Mouse (Mus musculus): ENCODE results near the gene Actrt2. TPM values are rescaled to one million over a fixed set of nuclear protein-coding genes. Genes with fewer than 3 reads are reported as not detected.
A peak's percentile ranks its signal among the peaks of the same experiment; 100 is the strongest.

The Actrt2 gene
- polyA plus RNA-seq, 1 experiment from 2014 or later = not detected

- peak overlapping the region; percentile 91 for H3K4me2 ChIP-seq (replicated peaks)
- WGBS = under 1% methylated on average over 78 of the region's 94 CpGs
- no peaks in the 10 kb centered on the region for H3K9me3 ChIP-seq
- H3K27me3 ChIP-seq = peaks cover 95% of the 10 kb centered on the region
- peaks cover 79% of the 10 kb centered on the region for H3K4me1 ChIP-seq
- no peaks in the 10 kb centered on the region for H3K36me3 ChIP-seq
- peak; percentile 57 for ATAC-seq (ENCODE audit: low FRiP score, low read depth)
- H3K9ac ChIP-seq (replicated peaks) = peak overlapping the region; percentile 78
- H3K4me3 ChIP-seq = peak overlapping the region; percentile 61
- H3K27ac ChIP-seq (replicated peaks) = peak overlapping the region; percentile 81
These were observed 32.2 kb downstream of the Actrt2 start for GRCm38 (mm10) chr4:154635241-154636052.

- peak overlapping the region; percentile 91 for H3K4me2 ChIP-seq (replicated peaks)
- H3K27me3 ChIP-seq = peaks cover 94% of the 10 kb centered on the region
- no peaks in the 10 kb centered on the region for H3K36me3 ChIP-seq
- no peak overlapping the region for H3K27ac ChIP-seq (replicated peaks)
- whole genome bisulfite sequencing = 7% methylated on average over 44 of the region's 44 CpGs
- H3K9ac ChIP-seq (replicated peaks) = peak overlapping the region; percentile 78
- H3K4me1 ChIP-seq = peaks cover 77% of the 10 kb centered on the region
- H3K9me3 ChIP-seq = no peaks in the 10 kb centered on the region
- peak overlapping the region; percentile 61 for H3K4me3 ChIP-seq
- no peak for ATAC-seq (ENCODE audit: low FRiP score, low read depth)
These were observed 33.0 kb downstream of the Actrt2 start for GRCm38 (mm10) chr4:154634470-154635240.

- WGBS = 36% methylated on average over 3 of the region's 3 CpGs
- Histone ChIP-seq H3K4me2 (replicated peaks) (peak overlapping the region; percentile 91), H3K36me3 (no peaks in the 10 kb centered on the region), H3K9ac (replicated peaks) (0 out of 2 replicates have a peak overlapping the region, but pooled peaks have one; percentile 15), H3K4me1 (peaks cover 80% of the 10 kb centered on the region), H3K4me3 (peak overlapping the region; percentile 61), H3K27me3 (peaks cover 94% of the 10 kb centered on the region), H3K27ac (replicated peaks) (no peak overlapping the region), H3K9me3 (no peaks in the 10 kb centered on the region)
- ATAC-seq (ENCODE audit: low FRiP score, low read depth) = no peak
These were observed 33.7 kb downstream of the Actrt2 start for GRCm38 (mm10) chr4:154634001-154634400.

- H3K9ac ChIP-seq (replicated peaks) = peak overlapping the region; percentile 28; the same call in 1 of the 2 replicates
- H3K27ac ChIP-seq (replicated peaks) = no peak overlapping the region
These were observed 34.6 kb downstream of the Actrt2 start for GRCm38 (mm10) chr4:154632800-154633764.

GRCm38 (mm10) chr4:154630763-154631162 lies 36.9 kb downstream of the Actrt2 start:
- Histone ChIP-seq H3K27me3 (peaks cover 91% of the 10 kb centered on the region), H3K9ac (replicated peaks) (no peak overlapping the region), H3K4me3 (no peak overlapping the region), H3K4me1 (peaks cover 88% of the 10 kb centered on the region), H3K9me3 (no peaks in the 10 kb centered on the region), H3K4me2 (replicated peaks) (no peak overlapping the region), H3K36me3 (no peaks in the 10 kb centered on the region), H3K27ac (replicated peaks) (no peak overlapping the region)
- no peak for ATAC-seq (ENCODE audit: low FRiP score, low read depth)
- 62% methylated on average over 3 of the region's 3 CpGs for WGBS

More at GRCm38 (mm10) chr4:154632800-154633764, 34.6 kb downstream of the Actrt2 start:
- Histone ChIP-seq H3K27me3 (peaks cover 94% of the 10 kb centered on the region), H3K9me3 (no peaks in the 10 kb centered on the region), H3K4me3 (peak overlapping the region; percentile 61), H3K36me3 (no peaks in the 10 kb centered on the region), H3K4me2 (replicated peaks) (peak overlapping the region; percentile 91), H3K4me1 (peaks cover 82% of the 10 kb centered on the region)
- no peak for ATAC-seq (ENCODE audit: low FRiP score, low read depth)
- 32% methylated on average over 14 of the region's 14 CpGs for WGBS

GRCm38 (mm10) chr4:154627419-154628142 lies 40.1 kb downstream of the Actrt2 start:
- H3K4me3 ChIP-seq = no peak overlapping the region
- ATAC-seq (ENCODE audit: low FRiP score, low read depth) = no peak
- no peak overlapping the region for H3K4me2 ChIP-seq (replicated peaks)
- H3K27me3 ChIP-seq = peaks cover 88% of the 10 kb centered on the region
- no peaks in the 10 kb centered on the region for H3K9me3 ChIP-seq
- no peak overlapping the region for H3K27ac ChIP-seq (replicated peaks)
- H3K9ac ChIP-seq (replicated peaks) = 0 out of 2 replicates have a peak overlapping the region, but pooled peaks have one; percentile 15
- peaks cover 69% of the 10 kb centered on the region for H3K4me1 ChIP-seq
- WGBS = 86% methylated on average over 5 of the region's 5 CpGs
- H3K36me3 ChIP-seq = no peaks in the 10 kb centered on the region

GRCm38 (mm10) chr4:154626282-154626681 lies 41.4 kb downstream of the Actrt2 start:
- H3K4me2 ChIP-seq (replicated peaks) = no peak overlapping the region
- H3K36me3 ChIP-seq = no peaks in the 10 kb centered on the region
- no peak overlapping the region for H3K4me3 ChIP-seq
- ATAC-seq (ENCODE audit: low FRiP score, low read depth) = no peak
- H3K27ac ChIP-seq (replicated peaks) = no peak overlapping the region
- H3K27me3 ChIP-seq = peaks cover 87% of the 10 kb centered on the region
- 97% methylated on average over 2 of the region's 2 CpGs for WGBS
- no peaks in the 10 kb centered on the region for H3K9me3 ChIP-seq
- H3K9ac ChIP-seq (replicated peaks) = no peak overlapping the region
- peaks cover 69% of the 10 kb centered on the region for H3K4me1 ChIP-seq

GRCm38 (mm10) chr4:154625710-154626109 lies 42.0 kb downstream of the Actrt2 start:
- no peak overlapping the region for H3K27ac ChIP-seq (replicated peaks)
- ATAC-seq (ENCODE audit: low FRiP score, low read depth) = no peak
- H3K4me1 ChIP-seq = peaks cover 67% of the 10 kb centered on the region
- WGBS = 61% methylated on average over 14 of the region's 14 CpGs
- H3K4me2 ChIP-seq (replicated peaks) = no peak overlapping the region
- H3K9ac ChIP-seq (replicated peaks) = no peak overlapping the region
- H3K4me3 ChIP-seq = no peak overlapping the region
- H3K36me3 ChIP-seq = no peaks in the 10 kb centered on the region
- no peaks in the 10 kb centered on the region for H3K9me3 ChIP-seq
- H3K27me3 ChIP-seq = peaks cover 87% of the 10 kb centered on the region

GRCm38 (mm10) chr4:154623241-154623640 lies 44.4 kb downstream of the Actrt2 start:
- peaks cover 84% of the 10 kb centered on the region for H3K27me3 ChIP-seq

GRCm38 (mm10) chr4:154622521-154622920 lies 45.1 kb downstream of the Actrt2 start:
- 94% methylated on average over 4 of the region's 4 CpGs for whole genome bisulfite sequencing
- no peak overlapping the region for H3K27ac ChIP-seq (replicated peaks)
- H3K9ac ChIP-seq (replicated peaks) = no peak overlapping the region
- H3K27me3 ChIP-seq = peaks cover 77% of the 10 kb centered on the region
- H3K36me3 ChIP-seq = no peaks in the 10 kb centered on the region
- H3K4me1 ChIP-seq = peaks cover 51% of the 10 kb centered on the region
- no peak overlapping the region for H3K4me3 ChIP-seq
- H3K9me3 ChIP-seq = no peaks in the 10 kb centered on the region
- H3K4me2 ChIP-seq (replicated peaks) = no peak overlapping the region
- no peak for ATAC-seq (ENCODE audit: low FRiP score, low read depth)

More at GRCm38 (mm10) chr4:154623241-154623640, 44.4 kb downstream of the Actrt2 start:
- H3K27ac ChIP-seq (replicated peaks) = no peak overlapping the region
- 87% methylated on average over 3 of the region's 3 CpGs for WGBS
- ATAC-seq (ENCODE audit: low FRiP score, low read depth) = no peak
- H3K4me1 ChIP-seq = peaks cover 52% of the 10 kb centered on the region
- H3K4me3 ChIP-seq = no peak overlapping the region
- H3K36me3 ChIP-seq = no peaks in the 10 kb centered on the region
- H3K4me2 ChIP-seq (replicated peaks) = no peak overlapping the region
- H3K9me3 ChIP-seq = no peaks in the 10 kb centered on the region
- no peak overlapping the region for H3K9ac ChIP-seq (replicated peaks)

All from midbrain, embryonic 12.5 days (tissue).